Mouse (Mus musculus) bone marrow macrophage, adult 2 months (primary cell): Measurements from ENCODE around the gene Sfta2.

Source experiments
- CTCF ChIP-seq: IDR thresholded peaks from 2 replicates; pipeline ENCODE4 v1.5.1; 2012; ENCODE audit warnings: low read depth, mild to moderate bottlenecking, low read length, moderate library complexity
- POLR2A ChIP-seq: IDR thresholded peaks from 2 replicates; pipeline ENCODE4 v1.6.1; 2012; ENCODE audit warnings: mild to moderate bottlenecking, low read depth, low read length, borderline replicate concordance

GRCm38 (mm10) chr17:35557351-35557750 is 44.0 kb upstream of the Sfta2 start:
- no peak for TF ChIP-seq CTCF
- TF ChIP-seq POLR2A = no peak
